Mouse (Mus musculus) testis, adult 2 months (tissue): Measurements from ENCODE around the gene Cd209c. TPM values are rescaled to one million over a fixed set of nuclear protein-coding genes. Genes with fewer than 3 reads are reported as not detected.

ENCODE experiments used
- H3K27ac ChIP-seq: fragments of 200-500 bp; 2 replicates; pipeline ENCODE4 v1.5.1; 2012; ENCODE audit warnings: low read depth, low read length; ENCODE audit not compliant: control insufficient read depth, insufficient read depth
- H3K27me3 ChIP-seq: fragments of 200-500 bp; 2 replicates; pipeline ENCODE4 v1.6.1; 2012; ENCODE audit warnings: mild to moderate bottlenecking, low read length, moderate library complexity; ENCODE audit not compliant: control insufficient read depth, insufficient read depth
- H3K36me3 ChIP-seq: fragments of 200-500 bp; 2 replicates; pipeline ENCODE4 v1.6.1; 2012; ENCODE audit warnings: mild to moderate bottlenecking, low read length; ENCODE audit not compliant: control insufficient read depth, insufficient read depth
- H3K4me1 ChIP-seq: fragments of 200-500 bp; 2 replicates; pipeline ENCODE4 v1.6.1; 2012; ENCODE audit warnings: low read length; ENCODE audit not compliant: control insufficient read depth, insufficient read depth
- H3K4me3 ChIP-seq: fragments of 200-500 bp; 2 replicates; pipeline ENCODE4 v1.5.1; 2012; ENCODE audit warnings: low read depth, mild to moderate bottlenecking, low read length, moderate library complexity, mixed read lengths; ENCODE audit not compliant: control insufficient read depth
- CTCF ChIP-seq: fragments of 200-500 bp; IDR thresholded peaks from 2 replicates; pipeline ENCODE4 v1.5.1; 2012; ENCODE audit warnings: low read depth, mild to moderate bottlenecking, inconsistent platforms, low read length, moderate library complexity; ENCODE audit not compliant: control insufficient read depth, insufficient read depth, insufficient replicate concordance
- POLR2A ChIP-seq: fragments of 200-500 bp; IDR thresholded peaks from 2 replicates; pipeline ENCODE4 v1.6.1; 2012; ENCODE audit warnings: low read depth, mild to moderate bottlenecking, inconsistent platforms, low read length, moderate library complexity; ENCODE audit not compliant: control insufficient read depth
- polyA plus RNA-seq: library from polyadenylated mRNA; depleted of rRNA; stranded (reverse); fragments of >200 nt; gene quantifications from 2 replicates; pipeline ENCODE4 v1.2.3, GENCODE M21; 2012; rRNA removed

The Cd209c gene
- polyA plus RNA-seq, result 1.7 and 1.9 TPM in 2 replicates

- Histone ChIP-seq H3K27me3 (no peaks in the 10 kb centered on the region), H3K27ac (no peak within 1 kb of the TSS), H3K4me1 (no peaks in the 10 kb centered on the region), H3K4me3 (no peak within 1 kb of the TSS), H3K36me3 (no peaks in the 10 kb centered on the region)
- no peak for TF ChIP-seq CTCF
- no peak for TF ChIP-seq POLR2A
These were observed at the start of gene Cd209c for GRCm38 (mm10) chr8:3954646-3955045. Gene Cd209c, minus strand, starts transcription at chr8:3954746.

- peak overlapping the region; percentile 84 for H3K4me3 ChIP-seq
- H3K4me1 ChIP-seq, result peaks cover 18% of the 10 kb centered on the region
- H3K27me3 ChIP-seq, result no peaks in the 10 kb centered on the region
- H3K36me3 ChIP-seq, result no peaks in the 10 kb centered on the region
- peak overlapping the region; percentile 81 for H3K27ac ChIP-seq
- TF ChIP-seq CTCF (no peak), POLR2A (no peak)
These were observed 39.7 kb upstream of the Cd209c start for GRCm38 (mm10) chr8:3994219-3994618.

- no peaks in the 10 kb centered on the region for H3K27me3 ChIP-seq
- no peak overlapping the region for H3K27ac ChIP-seq
- H3K4me3 ChIP-seq, result no peak overlapping the region
- no peaks in the 10 kb centered on the region for H3K4me1 ChIP-seq
- H3K36me3 ChIP-seq, result no peaks in the 10 kb centered on the region
- TF ChIP-seq CTCF (peak; percentile 38; the same call in 1 of the 2 replicates), POLR2A (no peak)
These were observed 1.5 kb upstream of the Cd209c start for GRCm38 (mm10) chr8:3956037-3956436.

- Histone ChIP-seq H3K36me3 (no peaks in the 10 kb centered on the region), H3K4me3 (no peak overlapping the region), H3K27ac (no peak overlapping the region), H3K4me1 (no peaks in the 10 kb centered on the region), H3K27me3 (no peaks in the 10 kb centered on the region)
- TF ChIP-seq CTCF (no peak), POLR2A (no peak)
These were observed 14.5 kb downstream of the Cd209c start for GRCm38 (mm10) chr8:3940023-3940422.

- TF ChIP-seq CTCF (no peak), POLR2A (no peak)
- H3K27me3 ChIP-seq, result no peaks in the 10 kb centered on the region
- no peak within 1 kb of the TSS for H3K4me3 ChIP-seq
- H3K4me1 ChIP-seq, result no peaks in the 10 kb centered on the region
- H3K27ac ChIP-seq, result no peak within 1 kb of the TSS
- H3K36me3 ChIP-seq, result no peaks in the 10 kb centered on the region
These were observed 27.8 kb downstream of the Cd209c start, which contains the start of gene Cd209b for GRCm38 (mm10) chr8:3926744-3927143. Gene Cd209b, minus strand, starts transcription at chr8:3926844.

Other genes starting within 250 kb of the Cd209c start
- 17.6 and 42.1 TPM in 2 replicates for gene Clec4g, start 234.1 kb downstream of the Cd209c start, polyA plus RNA-seq
- 0.08 TPM in 1 of 2 replicates, not detected in the other for gene Cd209a, start 205.8 kb downstream of the Cd209c start, polyA plus RNA-seq
- gene Cd209e, start 100.4 kb downstream of the Cd209c start, polyA plus RNA-seq, result not detected in 2 replicates
- 0.12 TPM in 1 of 2 replicates, not detected in the other for gene Cd209d, start 76.2 kb downstream of the Cd209c start, polyA plus RNA-seq
- 0.11 TPM in 1 of 2 replicates, not detected in the other for gene Cd209b, start 27.9 kb downstream of the Cd209c start, polyA plus RNA-seq
- 0.47 and 1.2 TPM in 2 replicates for gene Cd209f, start 151.1 kb upstream of the Cd209c start, polyA plus RNA-seq
- gene Cd209g, start 179.4 kb upstream of the Cd209c start, polyA plus RNA-seq, result 0.28 and 0.73 TPM in 2 replicates
- 123 and 181 TPM in 2 replicates for gene Evi5l, start 211.8 kb upstream of the Cd209c start, polyA plus RNA-seq